Mouse (Mus musculus) embryonic facial prominence, embryonic 11.5 days (tissue): Measurements from ENCODE around the gene Trim47. TPM values are rescaled to one million over a fixed set of nuclear protein-coding genes. Genes with fewer than 3 reads are reported as not detected.

Experiments used
- ATAC-seq: fragments of 200-750 bp; cut with Nextera tagmentation; replicated peaks from 2 replicates; pipeline ENCODE4 v1.8.0; 2017; ENCODE audit warnings: low read depth; ENCODE audit not compliant: insufficient number of reproducible peaks, low FRiP score, low TSS enrichment
- DNase-seq: peaks from one replicate; pipeline ENCODE4 v3.0.0-alpha.2; 2015; ENCODE audit warnings: low spot score
- H3K27ac ChIP-seq: fragments of 300-500 bp; sonication (generic); replicated peaks from 2 replicates; pipeline ENCODE4 v1.5.1; 2014; ENCODE audit warnings: mild to moderate bottlenecking, low read depth, low read length, control low read depth
- H3K27me3 ChIP-seq: fragments of 300-500 bp; sonication (generic); 2 replicates; pipeline ENCODE4 v1.6.1; 2014; ENCODE audit warnings: mild to moderate bottlenecking, low read length, moderate library complexity, mixed read lengths; ENCODE audit not compliant: control insufficient read depth, insufficient read depth
- H3K36me3 ChIP-seq: fragments of 300-500 bp; sonication (generic); replicated peaks from 2 replicates; pipeline ENCODE4 v1.6.1; 2014; ENCODE audit warnings: low read depth, mild to moderate bottlenecking, low read length, moderate library complexity, mixed read lengths; ENCODE audit not compliant: control insufficient read depth, insufficient read depth
- H3K4me1 ChIP-seq: fragments of 300-500 bp; sonication (generic); 2 replicates; pipeline ENCODE4 v1.6.1; 2014; ENCODE audit warnings: low read length, mixed read lengths; ENCODE audit not compliant: control insufficient read depth, insufficient read depth
- H3K4me2 ChIP-seq: fragments of 300-500 bp; sonication (generic); 2 replicates; pipeline ENCODE4 v1.6.1; 2014; ENCODE audit warnings: low read depth, mild to moderate bottlenecking, control low read depth, low read length, moderate library complexity
- H3K4me3 ChIP-seq: fragments of 300-500 bp; sonication (generic); 2 replicates; pipeline ENCODE4 v1.5.1; 2014; ENCODE audit warnings: low read depth, low read length, control low read depth
- H3K9ac ChIP-seq: fragments of 300-500 bp; sonication (generic); replicated peaks from 2 replicates; pipeline ENCODE4 v1.6.1; 2014; ENCODE audit warnings: mild to moderate bottlenecking, control low read depth, low read length
- H3K9me3 ChIP-seq: fragments of 300-500 bp; sonication (generic); replicated peaks from 2 replicates; pipeline ENCODE4 v1.6.1; 2016; ENCODE audit warnings: mild to moderate bottlenecking, low read length, inconsistent platforms, mixed read lengths; ENCODE audit not compliant: control insufficient read depth
- WGBS: fragments of 180-500 bp; shearing (Covaris S2); extraction: QIAGEN DNeasy Blood & Tissue Kit; methylation state at CpG from one replicate; pipeline ENCODE4 v1.1.7; 2014; 5-methylcytosine and 5-hydroxymethylcytosine counted together
- polyA plus RNA-seq: library from polyadenylated mRNA; unstranded; fragments of >200 nt; fragmentation: Nextera tagmentation; extraction: Ambion mirVana; gene quantifications from 2 replicates; pipeline ENCODE4 v1.2.1, GENCODE M21; 2014

The Trim47 gene
- polyA plus RNA-seq, 1 experiment from 2014 or later = 4.5 TPM

DNA sequence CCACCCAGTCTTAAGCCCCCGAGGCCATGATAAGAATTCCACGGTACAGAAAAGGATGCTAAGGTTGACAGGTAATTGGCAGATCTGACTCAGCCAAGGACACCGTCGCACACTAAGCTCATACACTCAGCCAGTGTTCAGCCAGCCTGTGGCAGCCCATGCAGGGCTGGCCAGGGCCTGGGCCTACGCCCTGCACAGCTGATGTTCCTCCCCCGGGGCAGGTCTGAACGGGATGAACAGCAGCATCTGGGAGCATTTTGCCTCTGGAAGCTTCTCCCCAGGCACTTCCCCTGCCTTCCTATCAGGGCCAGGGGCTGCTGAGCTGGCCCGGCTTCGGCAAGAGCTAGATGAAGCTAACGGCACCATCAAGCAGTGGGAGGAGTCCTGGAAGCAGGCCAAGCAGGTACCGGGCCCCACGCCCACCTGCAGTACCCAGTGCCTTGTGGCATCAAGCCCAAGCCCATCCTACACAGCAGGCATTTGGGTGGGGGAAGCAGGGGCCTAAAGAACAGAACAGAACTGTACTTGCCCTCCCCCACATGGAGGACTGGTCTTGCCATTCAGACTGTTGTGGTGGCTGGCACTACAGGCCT lies 68.9 kb downstream of the Trim47 start:
- Histone ChIP-seq H3K36me3 (peaks cover 30% of the 10 kb centered on the region), H3K27me3 (no peaks in the 10 kb centered on the region), H3K4me2 (no peak overlapping the region), H3K9ac (no peak overlapping the region), H3K4me1 (no peaks in the 10 kb centered on the region), H3K4me3 (no peak overlapping the region), H3K9me3 (no peaks in the 10 kb centered on the region), H3K27ac (no peak overlapping the region)
- ATAC-seq = no peak
- DNase-seq = no peak
- 75% methylated on average over 12 of the region's 12 CpGs for WGBS

DNA sequence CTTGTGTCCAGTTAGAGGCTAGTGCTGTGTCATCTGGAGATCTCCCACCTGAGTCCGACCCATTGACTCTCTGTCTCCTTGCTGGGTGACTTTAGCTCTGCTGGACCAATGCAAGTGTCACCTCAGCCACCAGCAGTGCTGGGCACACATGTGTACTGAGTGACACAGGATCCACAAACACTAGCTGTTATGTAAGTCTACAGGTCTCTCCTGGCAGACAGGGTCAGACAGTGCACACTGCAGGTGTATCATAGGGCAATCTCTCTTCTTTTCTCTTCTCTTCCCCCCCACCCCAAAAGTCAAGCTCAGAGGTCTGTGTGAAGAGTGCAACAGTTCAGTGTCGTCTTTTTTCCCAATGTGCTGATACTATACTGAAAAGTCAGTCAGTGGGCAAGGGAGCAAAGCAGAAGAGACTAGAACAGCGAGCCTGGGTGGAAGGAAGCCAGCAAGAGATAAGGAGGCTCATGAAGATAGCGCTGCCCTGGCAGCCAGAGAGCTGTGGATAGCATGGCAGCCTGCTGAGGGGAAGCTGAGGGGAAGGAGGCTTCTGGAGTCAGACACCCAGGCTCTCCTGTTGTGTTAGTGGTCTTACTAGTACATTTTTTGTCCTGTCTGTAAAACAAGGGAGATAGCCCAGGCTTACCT lies 69.7 kb downstream of the Trim47 start:
- no peak for ATAC-seq
- Histone ChIP-seq H3K9ac (no peak overlapping the region), H3K27ac (no peak overlapping the region), H3K4me3 (no peak overlapping the region), H3K36me3 (peaks cover 30% of the 10 kb centered on the region), H3K27me3 (no peaks in the 10 kb centered on the region), H3K9me3 (no peaks in the 10 kb centered on the region), H3K4me2 (no peak overlapping the region), H3K4me1 (no peaks in the 10 kb centered on the region)
- 92% methylated on average over 4 of the region's 4 CpGs for WGBS
- no peak for DNase-seq

GRCm38 (mm10) chr11:116055873-116056272 lies 71.1 kb downstream of the Trim47 start:
- no peak for ATAC-seq
- Histone ChIP-seq H3K36me3 (peaks cover 28% of the 10 kb centered on the region), H3K27me3 (no peaks in the 10 kb centered on the region), H3K9me3 (no peaks in the 10 kb centered on the region), H3K4me1 (no peaks in the 10 kb centered on the region), H3K9ac (no peak overlapping the region), H3K4me3 (no peak overlapping the region), H3K27ac (no peak overlapping the region), H3K4me2 (no peak overlapping the region)
- no peak for DNase-seq
- WGBS = 94% methylated on average over 11 of the region's 11 CpGs

Other genes starting within 250 kb of the Trim47 start
- gene Smim5, start 227.2 kb downstream of the Trim47 start, polyA plus RNA-seq = 1.1 and 1.4 TPM in 2 replicates
- 0.21 TPM in 1 of 2 replicates, not detected in the other for gene Smim6, start 215.2 kb downstream of the Trim47 start, polyA plus RNA-seq
- gene Sap30bp, start 193.9 kb downstream of the Trim47 start, polyA plus RNA-seq = 49.8 and 59.4 TPM in 2 replicates
- gene Recql5, start 193.7 kb downstream of the Trim47 start, polyA plus RNA-seq = 14.2 and 15.3 TPM in 2 replicates
- gene Itgb4, start 152.5 kb downstream of the Trim47 start, polyA plus RNA-seq = 0.83 and 0.85 TPM in 2 replicates
- 113 and 125 TPM in 2 replicates for gene Galk1, start 114.5 kb downstream of the Trim47 start, polyA plus RNA-seq
- gene H3f3b, start 99.2 kb downstream of the Trim47 start, polyA plus RNA-seq = 2,457 and 2,634 TPM in 2 replicates
- gene Unk, start 96.9 kb downstream of the Trim47 start, polyA plus RNA-seq = 21.2 and 21.7 TPM in 2 replicates
- gene Unc13d, start 49.2 kb downstream of the Trim47 start, polyA plus RNA-seq = 0.71 and 1.2 TPM in 2 replicates
- 47.0 and 49.6 TPM in 2 replicates for gene Wbp2, start 40.2 kb downstream of the Trim47 start, polyA plus RNA-seq
- gene Trim65, start 3.9 kb upstream of the Trim47 start, polyA plus RNA-seq = 1.2 and 1.8 TPM in 2 replicates
- gene Mrpl38, start 11.7 kb upstream of the Trim47 start, polyA plus RNA-seq = 101 and 102 TPM in 2 replicates
- 20.3 and 25.9 TPM in 2 replicates for gene Fbf1, start 41.0 kb upstream of the Trim47 start, polyA plus RNA-seq
- gene Ten1, start 71.6 kb upstream of the Trim47 start, polyA plus RNA-seq = 54.7 and 59.2 TPM in 2 replicates
- gene Acox1, start 71.8 kb upstream of the Trim47 start, polyA plus RNA-seq = 22.1 and 22.4 TPM in 2 replicates
- gene Evpl, start 110.9 kb upstream of the Trim47 start, polyA plus RNA-seq = 0.73 and 0.88 TPM in 2 replicates
- gene Srp68, start 147.0 kb upstream of the Trim47 start, polyA plus RNA-seq = 78.7 and 80.5 TPM in 2 replicates
- 0.11 and 0.52 TPM in 2 replicates for gene Galr2, start 153.7 kb upstream of the Trim47 start, polyA plus RNA-seq
- gene Exoc7, start 180.0 kb upstream of the Trim47 start, polyA plus RNA-seq = 64.1 and 64.2 TPM in 2 replicates
- gene Foxj1, start 208.2 kb upstream of the Trim47 start, polyA plus RNA-seq = 0.43 and 0.79 TPM in 2 replicates